ENCODE assay signal across 26 mouse cellular contexts in genomic region chr2:167719520-167719919, GRCm38 (mm10). TPM values are rescaled to one million over a fixed set of nuclear protein-coding genes. Genes with fewer than 3 reads are reported as not detected.
"Had no signal": no experiment of that assay in that cellular context is flagged by ENCODE, and none has a peak within 500 bp of the region (broad histone marks: within the 10 kb centered on the region; RNA-seq: fewer than 3 reads in every experiment).

No protein-coding gene starts in this region.

- H3K4me2 ChIP-seq: heart, embryonic 12.5 days; hindbrain, embryonic 12.5 days; hindbrain, embryonic 14.5 days; intestine, embryonic 15.5 days; limb, embryonic 12.5 days; liver, embryonic 13.5 days; liver, embryonic 15.5 days had no signal

- H3K36me3 ChIP-seq: heart, embryonic 10.5 days; heart, embryonic 12.5 days; hindbrain, embryonic 10.5 days; hindbrain, embryonic 12.5 days; intestine, embryonic 15.5 days; limb, embryonic 10.5 days; limb, embryonic 12.5 days; liver, embryonic 13.5 days; liver, embryonic 15.5 days had no signal

- H3K9me3 ChIP-seq: heart, embryonic 10.5 days; heart, embryonic 12.5 days; hindbrain, embryonic 10.5 days; hindbrain, embryonic 12.5 days; intestine, embryonic 15.5 days; limb, embryonic 10.5 days; limb, embryonic 12.5 days; liver, embryonic 13.5 days; liver, embryonic 15.5 days had no signal

- H3K9ac ChIP-seq: heart, embryonic 12.5 days; hindbrain, embryonic 12.5 days; hindbrain, embryonic 14.5 days; intestine, embryonic 15.5 days; limb, embryonic 12.5 days; liver, embryonic 13.5 days; liver, embryonic 15.5 days had no signal

- DNase-seq: gastrocnemius, adult 2 months; gastrocnemius, postnatal 10 days; gastrocnemius, postnatal 25 days; heart, adult 18-20 months; heart, postnatal 10 days; heart, postnatal 4 days; kidney, adult 18-20 months; kidney, adult 8-10 months; kidney, postnatal 10 days; kidney, postnatal 25 days; kidney, postnatal 4 days; liver, embryonic 13.5 days had no signal

- H3K4me3 ChIP-seq: gastrocnemius, adult 2 months; heart, embryonic 10.5 days; heart, embryonic 12.5 days; hindbrain, embryonic 10.5 days; hindbrain, embryonic 12.5 days; intestine, embryonic 15.5 days; layer of hippocampus, adult 2 months; left cerebral cortex, adult 2 months; limb, embryonic 10.5 days; limb, embryonic 12.5 days; liver, embryonic 13.5 days; liver, embryonic 15.5 days had no signal

- H3K27me3 ChIP-seq: hindbrain, embryonic 12.5 days; intestine, embryonic 15.5 days; limb, embryonic 12.5 days; liver, embryonic 15.5 days had no signal

- ATAC-seq: hindbrain, embryonic 16.5 days; inflammation-experienced regulatory T-cells, adult 6 months; intestine, embryonic 15.5 days; intestine, postnatal 0 days had no signal

- H3K4me1 ChIP-seq: heart, embryonic 12.5 days; hindbrain, embryonic 12.5 days; liver, embryonic 13.5 days had no signal

- H3K27ac ChIP-seq: gastrocnemius, adult 2 months; heart, embryonic 10.5 days; hindbrain, embryonic 10.5 days; hindbrain, embryonic 12.5 days; hindbrain, embryonic 14.5 days; intestine, embryonic 15.5 days; layer of hippocampus, adult 2 months; left cerebral cortex, adult 2 months; limb, embryonic 10.5 days; limb, embryonic 12.5 days; liver, embryonic 13.5 days; liver, embryonic 15.5 days had no signal

RNA-seq across cellular contexts. Expression of gene Gm20431, which starts 58.2 kb away (rescaled TPM):
- polyA plus RNA-seq: inflammation-experienced regulatory T-cells, adult 6 months; liver, embryonic 13.5 days had no signal
